Mouse (Mus musculus): ENCODE measurements around the gene Rapgef4.

- no peak for TF ChIP-seq CTCF (IDR thresholded peaks at IDR 0.05; ENCODE audit: borderline replicate concordance, insufficient read depth, low read depth, low read length)
- no peak for TF ChIP-seq POLR2A (IDR thresholded peaks at IDR 0.05; ENCODE audit: borderline replicate concordance, insufficient read depth, low read length)
These were observed 114.0 kb downstream of the Rapgef4 start for GRCm38 (mm10) chr2:72095002-72095401.
